Mouse (Mus musculus) bone marrow, adult 2 months (tissue): ENCODE results near the gene A430078G23Rik. TPM values are rescaled to one million over a fixed set of nuclear protein-coding genes. Genes with fewer than 3 reads are reported as not detected.
A peak's percentile ranks its signal among the peaks of the same experiment; 100 is the strongest.
"Not testable (repeated sequence)": the region's sequence is repeated elsewhere in the genome, so short reads cannot be mapped to it uniquely, and the experiment has no call there.

Experiments
- H3K27ac ChIP-seq: fragments of 200-500 bp; 2 replicates; pipeline ENCODE4 v1.5.1; 2012; ENCODE audit warnings: low read depth, mild to moderate bottlenecking, control low read depth, inconsistent platforms, low read length; ENCODE audit not compliant: control insufficient read depth, poor library complexity, insufficient read depth
- H3K4me1 ChIP-seq: fragments of 200-500 bp; 2 replicates; pipeline ENCODE4 v1.6.1; 2011; ENCODE audit warnings: low read length; ENCODE audit not compliant: control insufficient read depth, insufficient read depth
- H3K4me3 ChIP-seq: fragments of 200-500 bp; replicated peaks from 2 replicates; pipeline ENCODE3; 2011; ENCODE audit warnings: mild to moderate bottlenecking, low read depth, low read length, control low read depth; ENCODE audit not compliant: control insufficient read depth
- CTCF ChIP-seq: fragments of 200-500 bp; IDR thresholded peaks from 2 replicates; pipeline ENCODE4 v1.5.1; 2011; ENCODE audit warnings: low read length, control low read depth; ENCODE audit not compliant: control insufficient read depth, insufficient read depth
- POLR2A ChIP-seq: fragments of 200-500 bp; IDR thresholded peaks from 2 replicates; pipeline ENCODE4 v1.6.1; 2011; ENCODE audit warnings: low read depth, mild to moderate bottlenecking, control low read depth, low read length, borderline replicate concordance; ENCODE audit not compliant: control insufficient read depth
- WGBS: fragments of 180-500 bp; shearing (Covaris S2); methylation state at CpG from one replicate; pipeline ENCODE4 v1.1.7; 2018; 5-methylcytosine and 5-hydroxymethylcytosine counted together
- polyA plus RNA-seq: library from polyadenylated mRNA; stranded (reverse); fragments of >200 nt; gene quantifications from 2 replicates; pipeline ENCODE4 v1.2.4, GENCODE M21; 2011; ENCODE audit warnings: low replicate concordance; ENCODE audit not compliant: missing spikeins, insufficient read depth, insufficient read length

The A430078G23Rik gene
- polyA plus RNA-seq, result 14.8 and 30.1 TPM in 2 replicates

- 3% methylated on average over 13 of the region's 13 CpGs for WGBS
- TF ChIP-seq POLR2A (peak; percentile 84; the same call in 1 of the 2 replicates), CTCF (no peak; the same call in 1 of the 2 replicates)
- peak within 1 kb of the TSS; percentile 89 for H3K4me3 ChIP-seq
Measured at GRCm38 (mm10) chr8:3353189-3353810, at the start of gene A430078G23Rik. TSS of gene A430078G23Rik (plus strand) at chr8:3353415.

GRCm38 (mm10) chr8:3308205-3308800, 44.9 kb upstream of the A430078G23Rik start:
- peak overlapping the region; percentile 65; the same call in 1 of the 2 replicates for H3K27ac ChIP-seq
- not testable (repeated sequence) for H3K4me1 ChIP-seq, H3K4me3 ChIP-seq
- WGBS, result 23% methylated on average over 13 of the region's 13 CpGs

More at GRCm38 (mm10) chr8:3353189-3353810, at the start of gene A430078G23Rik:
- peak within 1 kb of the TSS; percentile 81 for H3K27ac ChIP-seq
- H3K4me1 ChIP-seq, result peaks cover 3% of the 10 kb centered on the region; the same call in 1 of the 2 replicates

- Histone ChIP-seq H3K27ac (no peak overlapping the region), H3K4me3 (no peak overlapping the region), H3K4me1 (peaks cover 2% of the 10 kb centered on the region; the same call in 1 of the 2 replicates)
- WGBS, result 73% methylated on average over 11 of the region's 11 CpGs
- no peak for TF ChIP-seq CTCF
- TF ChIP-seq POLR2A, result no peak
Measured at GRCm38 (mm10) chr8:3309636-3310035, 43.6 kb upstream of the A430078G23Rik start.

- TF ChIP-seq CTCF, result no peak
- no peak for TF ChIP-seq POLR2A
- Histone ChIP-seq H3K4me1 (no peaks in the 10 kb centered on the region; the same call in 1 of the 2 replicates), H3K4me3 (no peak overlapping the region), H3K27ac (no peak overlapping the region)
- 55% methylated on average over 4 of the region's 4 CpGs for WGBS
Measured at GRCm38 (mm10) chr8:3311482-3311881, 41.7 kb upstream of the A430078G23Rik start.

GRCm38 (mm10) chr8:3313417-3313816, 39.8 kb upstream of the A430078G23Rik start:
- not testable (repeated sequence) for H3K4me1 ChIP-seq, H3K27ac ChIP-seq, H3K4me3 ChIP-seq
- WGBS, result 52% methylated on average over 1 of the region's 1 CpGs

- 20% methylated on average over 3 of the region's 3 CpGs for WGBS
- Histone ChIP-seq H3K27ac (no peak overlapping the region), H3K4me1 (no peaks in the 10 kb centered on the region; the same call in 1 of the 2 replicates), H3K4me3 (no peak overlapping the region)
- TF ChIP-seq POLR2A (no peak), CTCF (no peak)
Measured at GRCm38 (mm10) chr8:3313843-3314242, 39.4 kb upstream of the A430078G23Rik start.

- 66% methylated on average over 2 of the region's 2 CpGs for WGBS
- Histone ChIP-seq H3K4me1 (no peaks in the 10 kb centered on the region; the same call in 1 of the 2 replicates), H3K27ac (no peak overlapping the region), H3K4me3 (no peak overlapping the region)
- TF ChIP-seq POLR2A, result no peak
- no peak for TF ChIP-seq CTCF
Measured at GRCm38 (mm10) chr8:3314345-3314744, 38.9 kb upstream of the A430078G23Rik start.

GRCm38 (mm10) chr8:3316585-3316984, 36.6 kb upstream of the A430078G23Rik start:
- TF ChIP-seq POLR2A (no peak), CTCF (no peak)
- Histone ChIP-seq H3K4me3 (no peak overlapping the region), H3K27ac (no peak overlapping the region), H3K4me1 (no peaks in the 10 kb centered on the region; the same call in 1 of the 2 replicates)
- WGBS, result 88% methylated on average over 5 of the region's 5 CpGs

GRCm38 (mm10) chr8:3319267-3319666, 33.9 kb upstream of the A430078G23Rik start:
- 83% methylated on average over 11 of the region's 11 CpGs for WGBS
- not testable (repeated sequence) for H3K4me1 ChIP-seq, H3K27ac ChIP-seq, H3K4me3 ChIP-seq
